Mouse (Mus musculus): ENCODE results near the gene Cd164l2. TPM values are rescaled to one million over a fixed set of nuclear protein-coding genes. Genes with fewer than 3 reads are reported as not detected.

Cd164l2 gene
- total RNA-seq, 4 experiments from 2014 or later, result not detected

GRCm38 (mm10) chr4:133194482-133194881 is 17.4 kb upstream of the Cd164l2 start:
- no peak for DNase-seq (ENCODE audit: low spot score)

GRCm38 (mm10) chr4:133195014-133195413 is 16.9 kb upstream of the Cd164l2 start:
- DNase-seq (ENCODE audit: low spot score), result no peak

- no peak for DNase-seq (ENCODE audit: low spot score)
Measured at GRCm38 (mm10) chr4:133196136-133196535, 15.8 kb upstream of the Cd164l2 start.

GRCm38 (mm10) chr4:133196852-133197251 is 15.1 kb upstream of the Cd164l2 start:
- DNase-seq (ENCODE audit: low spot score), result no peak

- DNase-seq (ENCODE audit: low spot score), result no peak
Measured at GRCm38 (mm10) chr4:133197355-133197754, 14.6 kb upstream of the Cd164l2 start.

GRCm38 (mm10) chr4:133197801-133198286 is 14.1 kb upstream of the Cd164l2 start:
- no peak for DNase-seq (ENCODE audit: low spot score)

GRCm38 (mm10) chr4:133198337-133199180 is 13.4 kb upstream of the Cd164l2 start:
- no peak for DNase-seq (ENCODE audit: low spot score)

- DNase-seq (ENCODE audit: low spot score), result no peak
Measured at GRCm38 (mm10) chr4:133199743-133200142, 12.2 kb upstream of the Cd164l2 start.

GRCm38 (mm10) chr4:133200343-133200742 is 11.6 kb upstream of the Cd164l2 start:
- no peak for DNase-seq (ENCODE audit: low spot score)

GRCm38 (mm10) chr4:133201006-133201771 is 10.7 kb upstream of the Cd164l2 start:
- DNase-seq (ENCODE audit: low spot score), result peak; percentile 58

- no peak for DNase-seq (ENCODE audit: low spot score)
Measured at GRCm38 (mm10) chr4:133202254-133202653, 9.7 kb upstream of the Cd164l2 start.

- DNase-seq (ENCODE audit: low spot score), result no peak
Measured at GRCm38 (mm10) chr4:133203591-133203990, 8.3 kb upstream of the Cd164l2 start.

- DNase-seq (ENCODE audit: low spot score), result no peak
Measured at GRCm38 (mm10) chr4:133204379-133204778, 7.6 kb upstream of the Cd164l2 start.

- peak; percentile 44 for DNase-seq (ENCODE audit: low spot score)
Measured at GRCm38 (mm10) chr4:133209366-133209765, 2.6 kb upstream of the Cd164l2 start.

GRCm38 (mm10) chr4:133210023-133210787 is 1.7 kb upstream of the Cd164l2 start:
- DNase-seq (ENCODE audit: low spot score), result no peak

- DNase-seq (ENCODE audit: low spot score), result no peak
Measured at GRCm38 (mm10) chr4:133210788-133211390, 1.0 kb upstream of the Cd164l2 start.

GRCm38 (mm10) chr4:133212562-133213267 is 784 bp downstream of the Cd164l2 start:
- peak; percentile 72 for DNase-seq (ENCODE audit: low spot score)

GRCm38 (mm10) chr4:133213268-133213590 is 1.3 kb downstream of the Cd164l2 start:
- DNase-seq (ENCODE audit: low spot score), result no peak

GRCm38 (mm10) chr4:133213661-133214060 is 1.7 kb downstream of the Cd164l2 start:
- DNase-seq (ENCODE audit: low spot score), result no peak

GRCm38 (mm10) chr4:133217641-133218040 is 5.7 kb downstream of the Cd164l2 start:
- peak; percentile 42 for DNase-seq (ENCODE audit: low spot score)

- no peak for DNase-seq (ENCODE audit: low spot score)
Measured at GRCm38 (mm10) chr4:133218745-133219144, 6.8 kb downstream of the Cd164l2 start.
